Mouse (Mus musculus) spleen, adult 2 months (tissue): ENCODE results near the gene Tlcd1. TPM values are rescaled to one million over a fixed set of nuclear protein-coding genes. Genes with fewer than 3 reads are reported as not detected.
"Not testable (repeated sequence)": the region's sequence is repeated elsewhere in the genome, so short reads cannot be mapped to it uniquely, and the experiment has no call there.

Experiments used
- DNase-seq, 2 experiments: peaks; one replicate each; pipeline versions ENCODE4 v3.0.0 to v3.0.0-alpha.2; 2012 to 2021; ENCODE audit warnings: low spot score in 2 of 2, low read depth in 1 of 2
- H3K27ac ChIP-seq: fragments of 200-500 bp; 2 replicates; pipeline ENCODE4 v1.5.1; 2012; ENCODE audit warnings: low read length, inconsistent platforms; ENCODE audit not compliant: insufficient read depth
- H3K27me3 ChIP-seq: fragments of 200-500 bp; 2 replicates; pipeline ENCODE4 v1.6.1; 2012; ENCODE audit warnings: mild to moderate bottlenecking, moderate library complexity, low read length, inconsistent platforms; ENCODE audit not compliant: control insufficient read depth, insufficient read depth
- H3K36me3 ChIP-seq: fragments of 200-500 bp; 2 replicates; pipeline ENCODE4 v1.6.1; 2012; ENCODE audit warnings: mild to moderate bottlenecking, low read length, inconsistent platforms; ENCODE audit not compliant: control insufficient read depth, insufficient read depth
- H3K4me1 ChIP-seq: fragments of 200-500 bp; 2 replicates; pipeline ENCODE4 v1.6.1; 2011; ENCODE audit warnings: inconsistent platforms; ENCODE audit not compliant: control insufficient read depth, insufficient read depth, insufficient read length
- H3K4me3 ChIP-seq: fragments of 200-500 bp; 2 replicates; pipeline ENCODE4 v1.5.1; 2011; ENCODE audit warnings: mild to moderate bottlenecking, inconsistent platforms; ENCODE audit not compliant: insufficient read depth, insufficient read length; ENCODE audit errors: extremely low read depth
- CTCF ChIP-seq: fragments of 200-500 bp; IDR thresholded peaks from 2 replicates; pipeline ENCODE4 v1.5.1; 2011; ENCODE audit warnings: mild to moderate bottlenecking, inconsistent platforms; ENCODE audit not compliant: insufficient read depth, insufficient read length, insufficient replicate concordance; ENCODE audit errors: extremely low read depth
- POLR2A ChIP-seq: fragments of 200-500 bp; IDR thresholded peaks from 2 replicates; pipeline ENCODE4 v1.6.1; 2011; ENCODE audit warnings: low read depth, low read length, inconsistent platforms
- WGBS: fragments of 180-500 bp; shearing (Covaris S2); methylation state at CpG from one replicate; pipeline ENCODE4 v1.1.7; 2018; 5-methylcytosine and 5-hydroxymethylcytosine counted together
- polyA plus RNA-seq: library from polyadenylated mRNA; depleted of rRNA; stranded (reverse); fragments of >200 nt; gene quantifications from 2 replicates; pipeline ENCODE4 v1.2.3, GENCODE M21; 2012

Tlcd1 gene
- polyA plus RNA-seq, 1 experiment: 10.4 TPM

GRCm38 (mm10) chr11:78182961-78183844 lies 6.7 kb downstream of the Tlcd1 start, which contains the start of gene Rpl23a:
Rpl23a (minus strand) TSS chr11:78183584.
- peaks cover 18% of the 10 kb centered on the region for H3K36me3 ChIP-seq
- TF ChIP-seq CTCF: no peak
- TF ChIP-seq POLR2A: peak; percentile 93
- H3K4me1 ChIP-seq: peaks cover 7% of the 10 kb centered on the region
- peak; percentile 63 to 85 for DNase-seq
- peak within 1 kb of the TSS; percentile 98 for H3K4me3 ChIP-seq
- H3K27ac ChIP-seq: peak within 1 kb of the TSS; percentile 74
- peaks cover 4% of the 10 kb centered on the region for H3K27me3 ChIP-seq
- under 1% methylated on average over 38 of the region's 38 CpGs for WGBS

GRCm38 (mm10) chr11:78183884-78184514 lies 7.5 kb downstream of the Tlcd1 start:
- H3K4me3 ChIP-seq: no peak overlapping the region
- no peak overlapping the region for H3K27ac ChIP-seq

DNA sequence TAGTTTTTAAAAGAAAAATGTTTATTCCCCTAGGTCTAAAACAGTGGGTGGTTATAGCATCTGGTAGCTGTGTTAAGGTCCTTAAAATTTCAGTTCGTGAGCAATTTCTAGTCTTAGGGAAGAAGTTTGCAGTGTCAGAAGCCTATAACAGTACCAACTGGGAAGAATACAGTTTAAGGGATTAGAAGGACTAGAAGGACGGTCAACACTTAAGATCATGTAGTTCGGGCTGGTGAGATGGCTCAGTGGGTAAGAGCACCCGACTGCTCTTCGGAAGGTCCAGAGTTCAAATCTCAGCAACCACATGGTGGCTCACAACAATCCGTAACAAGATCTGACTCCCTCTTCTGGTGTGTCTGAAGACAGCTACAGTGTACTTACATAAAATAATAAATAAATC lies 8.2 kb downstream of the Tlcd1 start:
- WGBS: 90% methylated on average over 6 of the region's 6 CpGs

More at GRCm38 (mm10) chr11:78183884-78184514, 7.5 kb downstream of the Tlcd1 start:
- no peak for DNase-seq
- Histone ChIP-seq H3K4me1 (peaks cover 9% of the 10 kb centered on the region), H3K36me3 (peaks cover 18% of the 10 kb centered on the region), H3K27me3 (peaks cover 12% of the 10 kb centered on the region)
- TF ChIP-seq POLR2A (no peak), CTCF (no peak)
- 58% methylated on average over 10 of the region's 10 CpGs for WGBS

GRCm38 (mm10) chr11:78188331-78189233 lies 12.1 kb downstream of the Tlcd1 start, which contains the start of gene Rab34:
Rab34 (plus strand) TSS chr11:78188430.
- H3K4me3 ChIP-seq: peak within 1 kb of the TSS; percentile 48
- no peaks in the 10 kb centered on the region for H3K36me3 ChIP-seq
- TF ChIP-seq CTCF: no peak
- no peak for TF ChIP-seq POLR2A
- DNase-seq: no peak
- H3K4me1 ChIP-seq: peaks cover 10% of the 10 kb centered on the region
- peak within 1 kb of the TSS; percentile 9; the same call in 1 of the 2 replicates for H3K27ac ChIP-seq
- WGBS: 1% methylated on average over 80 of the region's 80 CpGs
- H3K27me3 ChIP-seq: peaks cover 20% of the 10 kb centered on the region

More for the DNA sequence above, 8.2 kb downstream of the Tlcd1 start:
- H3K4me1 ChIP-seq, DNase-seq, H3K27ac ChIP-seq, H3K4me3 ChIP-seq: not testable (repeated sequence)
- Histone ChIP-seq H3K27me3 (peaks cover 18% of the 10 kb centered on the region), H3K36me3 (peaks cover 16% of the 10 kb centered on the region)

GRCm38 (mm10) chr11:78189234-78190040 lies 12.9 kb downstream of the Tlcd1 start:
- H3K27me3 ChIP-seq: peaks cover 20% of the 10 kb centered on the region
- WGBS: 5% methylated on average over 42 of the region's 42 CpGs
- TF ChIP-seq CTCF (no peak), POLR2A (no peak)
- H3K27ac ChIP-seq: no peak overlapping the region
- peak overlapping the region; percentile 48; the same call in 1 of the 2 replicates for H3K4me3 ChIP-seq
- peaks cover 10% of the 10 kb centered on the region for H3K4me1 ChIP-seq
- H3K36me3 ChIP-seq: no peaks in the 10 kb centered on the region
- DNase-seq: no peak

DNA sequence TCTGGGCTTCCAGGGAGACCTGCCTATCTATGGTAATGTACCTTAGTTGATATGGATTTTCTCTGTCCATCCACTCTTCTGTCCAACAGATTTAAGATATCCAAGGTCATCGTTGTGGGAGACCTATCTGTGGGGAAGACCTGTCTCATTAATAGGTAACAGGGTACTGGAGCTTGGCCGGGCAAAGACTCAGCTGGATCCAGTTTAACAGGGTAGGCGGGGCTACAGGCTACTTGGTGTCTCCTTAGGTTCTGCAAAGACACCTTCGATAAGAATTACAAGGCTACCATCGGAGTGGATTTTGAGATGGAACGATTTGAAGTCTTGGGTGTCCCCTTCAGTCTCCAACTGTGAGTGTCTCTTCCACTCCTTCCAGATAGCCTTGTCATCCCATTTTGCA lies 13.5 kb downstream of the Tlcd1 start:
- H3K4me1 ChIP-seq: peaks cover 12% of the 10 kb centered on the region
- WGBS: 79% methylated on average over 6 of the region's 6 CpGs
- H3K4me3 ChIP-seq: no peak overlapping the region
- no peak overlapping the region for H3K27ac ChIP-seq
- no peaks in the 10 kb centered on the region for H3K36me3 ChIP-seq
- TF ChIP-seq POLR2A (no peak), CTCF (no peak)
- no peak for DNase-seq
- H3K27me3 ChIP-seq: peaks cover 20% of the 10 kb centered on the region
